Mouse (Mus musculus): ENCODE measurements at regions not wholly inside any gene's neighbourhood (a gene's known extent, or its start where the extent isn't known, plus 50 kb on each side); places are given as distances from the start of the nearest gene placed in this dataset.
A peak's percentile ranks its signal among the peaks of the same experiment; 100 is the strongest.

GRCm38 (mm10) chr15:96521125-96521455 is 60.4 kb upstream of the Scaf11 start:
- no peak overlapping the region for H3K4me3 ChIP-seq
- no peak overlapping the region for H3K27ac ChIP-seq
- no peak for DNase-seq (ENCODE audit: low spot score in 2 of 2)
- TF ChIP-seq CTCF (conservative IDR thresholded peaks at IDR 0.05): no peak

GRCm38 (mm10) chr15:96520412-96521124 is 59.9 kb upstream of the Scaf11 start:
- Histone ChIP-seq H3K27ac (no peak overlapping the region), H3K4me3 (no peak overlapping the region)
- DNase-seq (ENCODE audit: low spot score in 2 of 2): peak in 1 of 2 experiments; percentile 58
- TF ChIP-seq CTCF (conservative IDR thresholded peaks at IDR 0.05): peak; percentile 85

- TF ChIP-seq CTCF (conservative IDR thresholded peaks at IDR 0.05): no peak
- no peak overlapping the region for H3K27ac ChIP-seq
- DNase-seq (ENCODE audit: low spot score in 2 of 2): peak in 1 of 2 experiments; percentile 19
- H3K4me3 ChIP-seq: no peak overlapping the region
Observed at GRCm38 (mm10) chr15:96518156-96518555, 57.5 kb upstream of the Scaf11 start.

- no peak for TF ChIP-seq CTCF (conservative IDR thresholded peaks at IDR 0.05)
- Histone ChIP-seq H3K4me3 (no peak overlapping the region), H3K27ac (no peak overlapping the region)
- no peak for DNase-seq (ENCODE audit: low spot score in 2 of 2)
Observed at GRCm38 (mm10) chr15:96515620-96516019, 55.0 kb upstream of the Scaf11 start.

GRCm38 (mm10) chr15:96512636-96513035 is 52.0 kb upstream of the Scaf11 start:
- DNase-seq (ENCODE audit: low spot score in 2 of 2): peak in 1 of 2 experiments; percentile 37
- Histone ChIP-seq H3K4me3 (no peak overlapping the region), H3K27ac (no peak overlapping the region)
- peak; percentile 42 for TF ChIP-seq CTCF (conservative IDR thresholded peaks at IDR 0.05)

Measured in layer of hippocampus, adult 2 months (tissue).